Mouse (Mus musculus): ENCODE measurements at regions not wholly inside any gene's neighbourhood (a gene's known extent, or its start where the extent isn't known, plus 50 kb on each side); places are given as distances from the start of the nearest gene placed in this dataset.

- H3K9me3 ChIP-seq (replicated peaks; ENCODE audit: control insufficient read depth, insufficient read depth, low read length, poor library complexity, severe bottlenecking) = no peaks in the 10 kb centered on the region
- peaks cover 3% of the 10 kb centered on the region for H3K4me1 ChIP-seq (ENCODE audit: control insufficient read depth, insufficient read depth, low read length)
- no peaks in the 10 kb centered on the region for H3K27me3 ChIP-seq (ENCODE audit: control insufficient read depth, insufficient read depth, low read length, poor library complexity, severe bottlenecking)
- no peaks in the 10 kb centered on the region for H3K36me3 ChIP-seq (ENCODE audit: control insufficient read depth, insufficient read depth, low read length, poor library complexity, severe bottlenecking)
- H3K9ac ChIP-seq (ENCODE audit: low read depth, poor library complexity, severe bottlenecking) = no peak overlapping the region
- TF ChIP-seq CTCF (IDR thresholded peaks at IDR 0.05; ENCODE audit: low read depth, low read length) = no peak
- no peak for TF ChIP-seq POLR2A (IDR thresholded peaks at IDR 0.05; ENCODE audit: insufficient read depth, low read length)
- TF ChIP-seq EP300 (IDR thresholded peaks at IDR 0.05; ENCODE audit: insufficient read depth, low read depth, low read length) = no peak
- H3K27ac ChIP-seq (ENCODE audit: insufficient read depth, low read length) = no peak overlapping the region
- H3K4me3 ChIP-seq (ENCODE audit: low read depth, low read length) = no peak overlapping the region
Observed at GRCm38 (mm10) chr10:111111020-111111419, 53.5 kb upstream of the Osbpl8 start.

DNA sequence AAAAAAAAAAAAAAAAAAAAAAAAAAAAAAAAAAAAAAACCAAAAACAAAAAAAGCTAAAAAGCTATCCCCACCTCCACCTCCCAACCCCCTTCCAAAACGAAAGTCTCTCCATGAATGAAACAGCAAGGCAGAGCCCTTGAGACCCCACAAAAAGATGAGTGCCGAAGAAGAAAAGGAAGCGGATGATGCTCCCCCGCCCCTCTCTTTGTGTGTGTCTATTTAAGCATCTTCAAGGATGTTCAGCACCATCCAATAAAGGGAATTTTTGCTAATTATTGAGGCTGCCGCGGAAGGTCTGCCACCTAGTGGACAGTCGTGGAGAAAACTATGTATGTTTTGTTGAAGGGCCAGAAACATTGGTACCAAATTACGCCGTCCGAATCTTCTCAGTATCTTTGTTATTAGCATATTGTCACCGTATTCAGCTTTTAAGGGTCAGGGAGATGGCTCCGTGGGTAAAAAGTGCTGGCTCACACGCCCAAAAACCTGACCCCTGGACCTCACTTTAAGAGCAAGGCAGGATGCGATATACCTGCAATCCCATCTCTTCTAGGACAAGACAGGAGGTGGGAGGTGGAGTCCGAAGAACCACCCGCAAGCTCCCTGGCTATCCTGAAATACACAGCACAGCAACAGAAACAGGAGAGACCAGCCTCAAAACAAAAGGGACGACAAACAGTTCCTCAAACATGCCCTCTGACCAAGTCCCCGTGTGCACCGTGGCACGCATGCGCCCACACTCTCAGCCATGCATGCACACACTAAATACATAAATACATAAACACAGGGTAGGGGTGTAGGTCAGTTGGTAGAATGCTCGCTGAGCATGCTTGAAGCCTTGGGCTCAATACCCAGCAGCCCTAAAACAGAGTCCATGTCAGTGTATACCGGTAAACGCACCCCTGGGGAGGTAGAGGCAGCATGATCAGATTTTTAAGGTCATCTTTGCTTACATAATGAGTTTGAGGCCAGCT lies 55.6 kb upstream of the Osbpl8 start:
- TF ChIP-seq CTCF (IDR thresholded peaks at IDR 0.05; ENCODE audit: low read depth, low read length) (peak; percentile 52), EP300 (IDR thresholded peaks at IDR 0.05; ENCODE audit: insufficient read depth, low read depth, low read length) (no peak)
- Histone ChIP-seq H3K4me3 (ENCODE audit: low read depth, low read length) (no peak overlapping the region), H3K9me3 (replicated peaks; ENCODE audit: control insufficient read depth, insufficient read depth, low read length, poor library complexity, severe bottlenecking) (no peaks in the 10 kb centered on the region), H3K27me3 (ENCODE audit: control insufficient read depth, insufficient read depth, low read length, poor library complexity, severe bottlenecking) (no peaks in the 10 kb centered on the region), H3K9ac (ENCODE audit: low read depth, poor library complexity, severe bottlenecking) (no peak overlapping the region), H3K4me1 (ENCODE audit: control insufficient read depth, insufficient read depth, low read length) (peaks cover 3% of the 10 kb centered on the region), H3K27ac (ENCODE audit: insufficient read depth, low read length) (no peak overlapping the region), H3K36me3 (ENCODE audit: control insufficient read depth, insufficient read depth, low read length, poor library complexity, severe bottlenecking) (no peaks in the 10 kb centered on the region)

- Histone ChIP-seq H3K36me3 (ENCODE audit: control insufficient read depth, insufficient read depth, low read length, poor library complexity, severe bottlenecking) (no peaks in the 10 kb centered on the region), H3K9me3 (replicated peaks; ENCODE audit: control insufficient read depth, insufficient read depth, low read length, poor library complexity, severe bottlenecking) (no peaks in the 10 kb centered on the region), H3K4me1 (ENCODE audit: control insufficient read depth, insufficient read depth, low read length) (peaks cover 3% of the 10 kb centered on the region), H3K27me3 (ENCODE audit: control insufficient read depth, insufficient read depth, low read length, poor library complexity, severe bottlenecking) (no peaks in the 10 kb centered on the region), H3K27ac (ENCODE audit: insufficient read depth, low read length) (no peak overlapping the region), H3K4me3 (ENCODE audit: low read depth, low read length) (no peak overlapping the region), H3K9ac (ENCODE audit: low read depth, poor library complexity, severe bottlenecking) (no peak overlapping the region)
- TF ChIP-seq POLR2A (IDR thresholded peaks at IDR 0.05; ENCODE audit: insufficient read depth, low read length) = no peak
- no peak for TF ChIP-seq CTCF (IDR thresholded peaks at IDR 0.05; ENCODE audit: low read depth, low read length)
- no peak for TF ChIP-seq EP300 (IDR thresholded peaks at IDR 0.05; ENCODE audit: insufficient read depth, low read depth, low read length)
Observed at GRCm38 (mm10) chr10:111107852-111108251, 56.7 kb upstream of the Osbpl8 start.

- H3K27ac ChIP-seq (ENCODE audit: insufficient read depth, low read length) = no peak overlapping the region
- no peaks in the 10 kb centered on the region for H3K9me3 ChIP-seq (replicated peaks; ENCODE audit: control insufficient read depth, insufficient read depth, low read length, poor library complexity, severe bottlenecking)
- peaks cover 3% of the 10 kb centered on the region for H3K4me1 ChIP-seq (ENCODE audit: control insufficient read depth, insufficient read depth, low read length)
- H3K4me3 ChIP-seq (ENCODE audit: low read depth, low read length) = no peak overlapping the region
- no peak for TF ChIP-seq EP300 (IDR thresholded peaks at IDR 0.05; ENCODE audit: insufficient read depth, low read depth, low read length)
- peak; percentile 63 for TF ChIP-seq CTCF (IDR thresholded peaks at IDR 0.05; ENCODE audit: low read depth, low read length)
- no peak for TF ChIP-seq POLR2A (IDR thresholded peaks at IDR 0.05; ENCODE audit: insufficient read depth, low read length)
- H3K27me3 ChIP-seq (ENCODE audit: control insufficient read depth, insufficient read depth, low read length, poor library complexity, severe bottlenecking) = no peaks in the 10 kb centered on the region
- H3K9ac ChIP-seq (ENCODE audit: low read depth, poor library complexity, severe bottlenecking) = no peak overlapping the region
- H3K36me3 ChIP-seq (ENCODE audit: control insufficient read depth, insufficient read depth, low read length, poor library complexity, severe bottlenecking) = no peaks in the 10 kb centered on the region
Observed at GRCm38 (mm10) chr10:111107387-111107786, 57.2 kb upstream of the Osbpl8 start.

DNA sequence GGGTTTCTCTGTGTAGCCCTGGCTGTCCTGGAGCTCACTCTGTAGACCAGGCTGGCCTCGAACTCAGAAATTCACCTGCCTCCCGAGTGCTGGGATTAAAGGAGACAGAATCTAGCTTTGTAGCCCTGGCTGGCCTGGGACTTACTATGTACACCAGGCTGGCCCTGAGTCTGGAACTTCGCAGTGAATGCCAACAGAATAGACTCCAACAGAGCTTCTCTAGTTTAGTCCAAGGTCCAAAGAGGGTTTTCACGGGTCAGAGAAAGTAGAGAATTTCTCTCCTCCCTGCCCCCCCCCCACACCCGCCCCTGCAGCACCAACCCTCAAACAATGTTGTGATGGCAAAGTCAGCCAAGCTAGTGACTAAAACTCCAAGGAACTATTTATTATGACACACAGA lies 58.1 kb upstream of the Osbpl8 start:
- H3K4me3 ChIP-seq (ENCODE audit: low read depth, low read length) = no peak overlapping the region
- H3K9me3 ChIP-seq (replicated peaks; ENCODE audit: control insufficient read depth, insufficient read depth, low read length, poor library complexity, severe bottlenecking) = no peaks in the 10 kb centered on the region
- H3K27ac ChIP-seq (ENCODE audit: insufficient read depth, low read length) = no peak overlapping the region
- H3K9ac ChIP-seq (ENCODE audit: low read depth, poor library complexity, severe bottlenecking) = no peak overlapping the region
- TF ChIP-seq EP300 (IDR thresholded peaks at IDR 0.05; ENCODE audit: insufficient read depth, low read depth, low read length) = no peak
- TF ChIP-seq CTCF (IDR thresholded peaks at IDR 0.05; ENCODE audit: low read depth, low read length) = no peak
- TF ChIP-seq POLR2A (IDR thresholded peaks at IDR 0.05; ENCODE audit: insufficient read depth, low read length) = no peak
- no peaks in the 10 kb centered on the region for H3K36me3 ChIP-seq (ENCODE audit: control insufficient read depth, insufficient read depth, low read length, poor library complexity, severe bottlenecking)
- H3K27me3 ChIP-seq (ENCODE audit: control insufficient read depth, insufficient read depth, low read length, poor library complexity, severe bottlenecking) = no peaks in the 10 kb centered on the region
- peaks cover 3% of the 10 kb centered on the region for H3K4me1 ChIP-seq (ENCODE audit: control insufficient read depth, insufficient read depth, low read length)

DNA sequence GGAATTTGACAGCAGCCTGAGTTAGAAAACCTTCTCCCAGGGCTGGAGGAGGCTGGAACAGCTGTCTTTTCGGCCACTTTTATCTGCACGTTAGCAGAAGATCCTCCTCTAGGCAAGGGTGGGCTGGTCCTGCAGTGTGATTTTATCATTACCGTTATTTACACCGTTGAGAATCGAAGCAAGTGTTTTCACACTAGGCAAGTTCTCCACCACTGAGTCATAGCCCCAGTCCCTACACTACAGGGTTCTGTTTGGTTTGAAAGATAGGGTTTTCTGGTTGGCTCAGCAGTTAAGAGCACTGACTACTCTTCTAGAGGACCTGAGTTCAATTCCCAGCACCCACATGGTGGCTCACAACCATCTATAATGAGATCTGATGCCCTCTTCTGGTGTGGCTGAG lies 58.9 kb upstream of the Osbpl8 start:
- TF ChIP-seq POLR2A (IDR thresholded peaks at IDR 0.05; ENCODE audit: insufficient read depth, low read length) (no peak), EP300 (IDR thresholded peaks at IDR 0.05; ENCODE audit: insufficient read depth, low read depth, low read length) (no peak), CTCF (IDR thresholded peaks at IDR 0.05; ENCODE audit: low read depth, low read length) (no peak)
- H3K9me3 ChIP-seq (replicated peaks; ENCODE audit: control insufficient read depth, insufficient read depth, low read length, poor library complexity, severe bottlenecking) = no peaks in the 10 kb centered on the region

More for the DNA sequence above, 58.9 kb upstream of the Osbpl8 start:
- no peaks in the 10 kb centered on the region for H3K27me3 ChIP-seq (ENCODE audit: control insufficient read depth, insufficient read depth, low read length, poor library complexity, severe bottlenecking)
- no peak overlapping the region for H3K4me3 ChIP-seq (ENCODE audit: low read depth, low read length)
- H3K4me1 ChIP-seq (ENCODE audit: control insufficient read depth, insufficient read depth, low read length) = peaks cover 3% of the 10 kb centered on the region
- H3K36me3 ChIP-seq (ENCODE audit: control insufficient read depth, insufficient read depth, low read length, poor library complexity, severe bottlenecking) = no peaks in the 10 kb centered on the region
- no peak overlapping the region for H3K9ac ChIP-seq (ENCODE audit: low read depth, poor library complexity, severe bottlenecking)
- no peak overlapping the region for H3K27ac ChIP-seq (ENCODE audit: insufficient read depth, low read length)

Data from ES-Bruce4 (cell line).